Mouse (Mus musculus) gastrocnemius, postnatal 25 days (tissue): ENCODE results near the gene Slit2. TPM values are rescaled to one million over a fixed set of nuclear protein-coding genes. Genes with fewer than 3 reads are reported as not detected.

ENCODE experiments used
- microRNA-seq, 2 experiments: library from miRNA; unstranded; fragments of <30 nt; microRNA quantifications; one replicate each; pipeline ENCODE4 v1.2.0; 2021; ENCODE audit warnings: borderline replicate concordance in 2 of 2
- total RNA-seq, 2 experiments: library from RNA; stranded (reverse); gene quantifications; 1 replicate in 1 of 2; 2 replicates in 1 of 2; pipeline ENCODE4 v1.2.3; 2021

Slit2 gene
- total RNA-seq, 2 experiments from 2014 or later, result 0.54 to 1.1 TPM

Small RNA genes lying within 50 kb of the gene (microRNA-seq; reads per million reads assigned to microRNA genes)
- gene Mir218-1, result 1.9 to 2.9 reads per million in 2 experiments
